Mouse (Mus musculus) limb, embryonic 12.5 days (tissue): ENCODE measurements at regions not wholly inside any gene's neighbourhood (a gene's known extent, or its start where the extent isn't known, plus 50 kb on each side); places are given as distances from the start of the nearest gene placed in this dataset.

Source experiments
- ATAC-seq: fragments of 200-750 bp; cut with Nextera tagmentation; 2 replicates; pipeline ENCODE4 v1.8.0; 2017; ENCODE audit warnings: low read depth, moderate TSS enrichment; ENCODE audit not compliant: insufficient number of reproducible peaks, insufficient read depth, low FRiP score, low TSS enrichment
- H3K27ac ChIP-seq: fragments of 300-500 bp; sonication (generic); 2 replicates; pipeline ENCODE4 v1.5.1; 2016; ENCODE audit warnings: mild to moderate bottlenecking, moderate library complexity
- H3K27me3 ChIP-seq: fragments of 300-500 bp; sonication (generic); 2 replicates; pipeline ENCODE4 v1.6.1; 2016; ENCODE audit warnings: mild to moderate bottlenecking, moderate library complexity
- H3K36me3 ChIP-seq: fragments of 300-500 bp; sonication (generic); 2 replicates; pipeline ENCODE4 v1.6.1; 2016; ENCODE audit warnings: mild to moderate bottlenecking, moderate library complexity
- H3K4me1 ChIP-seq: fragments of 300-500 bp; sonication (generic); replicated peaks from 2 replicates; pipeline ENCODE4 v1.6.1; 2016
- H3K4me2 ChIP-seq: fragments of 300-500 bp; sonication (generic); 2 replicates; pipeline ENCODE4 v1.6.1; 2016; ENCODE audit warnings: mild to moderate bottlenecking, moderate library complexity
- H3K4me3 ChIP-seq: fragments of 300-500 bp; sonication (generic); replicated peaks from 2 replicates; pipeline ENCODE4 v1.5.1; 2016; ENCODE audit warnings: mild to moderate bottlenecking
- H3K9ac ChIP-seq: fragments of 300-500 bp; sonication (generic); replicated peaks from 2 replicates; pipeline ENCODE4 v1.6.1; 2016; ENCODE audit warnings: mild to moderate bottlenecking, moderate library complexity
- H3K9me3 ChIP-seq: fragments of 300-500 bp; sonication (generic); 2 replicates; pipeline ENCODE4 v1.6.1; 2016; ENCODE audit warnings: mild to moderate bottlenecking, moderate library complexity
- WGBS: fragments of 180-500 bp; shearing (Covaris S2); methylation state at CpG from one replicate; pipeline ENCODE4 v1.1.7; 2016; 5-methylcytosine and 5-hydroxymethylcytosine counted together

- Histone ChIP-seq H3K36me3 (no peaks in the 10 kb centered on the region), H3K4me1 (no peaks in the 10 kb centered on the region), H3K27me3 (no peaks in the 10 kb centered on the region), H3K9me3 (no peaks in the 10 kb centered on the region), H3K9ac (no peak overlapping the region), H3K4me2 (no peak overlapping the region), H3K27ac (no peak overlapping the region), H3K4me3 (no peak overlapping the region)
- no peak for ATAC-seq
- 90% methylated on average over 5 of the region's 5 CpGs for WGBS
Observed at GRCm38 (mm10) chr2:180404168-180404567, 51.9 kb upstream of the Slco4a1 start.

GRCm38 (mm10) chr2:180403621-180404020 is 52.4 kb upstream of the Slco4a1 start:
- ATAC-seq, result no peak

DNA sequence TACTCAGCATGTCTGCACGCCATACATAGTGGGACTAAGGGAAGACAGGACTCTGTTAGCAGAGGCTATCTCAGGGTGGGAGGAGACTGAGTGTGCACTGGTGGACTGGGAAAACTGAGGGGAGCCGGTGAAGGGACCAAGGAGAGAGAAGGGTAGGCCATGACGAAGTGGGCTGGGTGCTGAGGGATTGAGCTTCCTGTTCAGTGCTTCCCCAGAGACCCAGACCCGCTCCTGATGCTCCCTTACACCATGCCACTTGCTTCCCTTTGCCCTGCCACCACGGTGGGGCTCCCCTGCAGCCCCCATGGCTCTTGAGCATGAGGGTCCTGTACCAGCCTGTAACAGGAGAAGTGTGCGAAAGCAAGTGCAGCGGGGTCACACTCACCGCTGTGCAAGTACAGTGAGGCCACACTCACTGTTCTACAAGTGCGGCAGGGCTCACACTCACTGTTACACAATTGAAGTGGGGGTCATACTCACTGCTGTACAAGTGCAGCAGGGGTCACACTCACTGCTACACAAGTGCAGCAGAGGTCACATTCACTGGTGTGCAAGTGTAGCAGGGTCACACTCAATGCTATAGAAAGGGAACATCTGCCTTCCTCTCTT is 53.1 kb upstream of the Slco4a1 start:
- no peaks in the 10 kb centered on the region for H3K36me3 ChIP-seq

More at GRCm38 (mm10) chr2:180403621-180404020, 52.4 kb upstream of the Slco4a1 start:
- H3K4me3 ChIP-seq, result no peak overlapping the region
- 72% methylated on average over 8 of the region's 8 CpGs for WGBS
- H3K4me2 ChIP-seq, result no peak overlapping the region
- H3K4me1 ChIP-seq, result no peaks in the 10 kb centered on the region
- no peak overlapping the region for H3K27ac ChIP-seq
- no peaks in the 10 kb centered on the region for H3K27me3 ChIP-seq
- H3K9ac ChIP-seq, result no peak overlapping the region
- H3K36me3 ChIP-seq, result no peaks in the 10 kb centered on the region
- H3K9me3 ChIP-seq, result no peaks in the 10 kb centered on the region

DNA sequence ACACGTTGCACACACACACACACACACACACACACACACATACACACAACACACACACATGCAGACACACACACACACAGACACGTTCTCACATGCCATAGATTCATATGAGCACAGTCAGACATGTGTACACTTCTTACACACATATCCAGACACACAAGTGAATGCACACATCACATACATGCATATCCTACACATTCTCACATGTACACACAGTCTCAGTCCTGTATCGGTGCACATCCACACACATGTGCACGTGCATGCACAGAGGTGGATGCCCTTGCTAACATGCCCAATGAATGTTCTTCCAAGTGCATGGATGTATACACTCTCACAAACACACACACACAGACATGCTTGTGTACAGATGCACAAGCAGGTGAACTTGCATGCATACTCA is 53.6 kb upstream of the Slco4a1 start:
- ATAC-seq, result no peak
- Histone ChIP-seq H3K27ac (no peak overlapping the region), H3K9ac (no peak overlapping the region), H3K4me3 (no peak overlapping the region), H3K27me3 (no peaks in the 10 kb centered on the region), H3K4me2 (no peak overlapping the region), H3K9me3 (no peaks in the 10 kb centered on the region), H3K4me1 (no peaks in the 10 kb centered on the region), H3K36me3 (no peaks in the 10 kb centered on the region)
- WGBS, result 70% methylated on average over 4 of the region's 4 CpGs

More for the DNA sequence above, 53.1 kb upstream of the Slco4a1 start:
- Histone ChIP-seq H3K27me3 (no peaks in the 10 kb centered on the region), H3K9me3 (no peaks in the 10 kb centered on the region), H3K4me1 (no peaks in the 10 kb centered on the region), H3K27ac (no peak overlapping the region), H3K4me2 (no peak overlapping the region), H3K9ac (no peak overlapping the region), H3K4me3 (no peak overlapping the region)
- WGBS, result 82% methylated on average over 9 of the region's 9 CpGs
- ATAC-seq, result no peak

DNA sequence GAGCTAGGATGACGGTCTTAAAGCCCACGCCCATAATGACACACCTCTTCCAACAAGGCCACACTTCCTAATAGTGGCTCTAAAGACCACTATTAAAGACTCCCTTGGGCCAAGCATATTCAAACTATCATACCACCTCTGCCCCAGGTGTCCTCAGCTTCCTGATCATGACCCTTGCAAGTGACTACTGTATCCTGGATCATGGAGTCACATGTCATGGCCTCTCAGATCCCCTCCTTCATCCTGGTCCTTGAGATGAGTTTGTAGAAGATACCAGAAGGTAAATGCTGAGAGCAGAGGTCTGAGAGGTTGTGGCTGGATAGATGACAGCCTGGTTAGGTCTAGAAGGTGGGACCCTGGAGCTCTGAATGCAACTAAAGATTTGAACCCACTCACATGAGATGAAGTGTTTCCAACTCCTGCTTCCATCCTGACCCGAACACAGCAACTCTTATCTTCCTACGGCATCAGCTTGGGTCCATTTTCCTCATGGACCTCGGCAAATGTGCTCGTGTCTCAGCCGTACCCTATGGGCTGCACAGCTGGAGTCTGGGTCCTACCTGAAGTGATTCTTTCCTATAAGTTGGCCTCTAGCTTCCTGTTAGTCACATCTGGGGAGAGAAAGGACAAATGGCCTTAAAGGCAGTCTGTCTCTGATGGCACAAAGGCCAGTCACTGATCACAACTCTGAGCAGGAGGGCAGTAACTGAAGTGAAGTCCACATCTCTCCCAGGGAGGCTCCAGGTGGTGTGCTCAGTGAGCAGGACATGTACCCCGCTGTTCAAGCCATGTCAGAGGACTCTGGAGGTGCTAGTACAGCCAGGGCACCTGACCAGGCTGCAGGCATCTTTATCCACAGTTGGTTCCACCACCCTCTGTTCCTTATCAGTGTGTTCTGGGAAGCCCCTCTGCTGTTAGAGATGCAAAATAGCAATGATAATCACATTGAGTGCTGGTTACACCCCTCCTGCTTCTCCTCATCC is 54.3 kb upstream of the Slco4a1 start:
- ATAC-seq, result no peak
- Histone ChIP-seq H3K27ac (no peak overlapping the region), H3K27me3 (no peaks in the 10 kb centered on the region), H3K4me1 (no peaks in the 10 kb centered on the region), H3K9me3 (no peaks in the 10 kb centered on the region), H3K9ac (no peak overlapping the region), H3K36me3 (no peaks in the 10 kb centered on the region), H3K4me3 (no peak overlapping the region), H3K4me2 (no peak overlapping the region)
- 77% methylated on average over 8 of the region's 8 CpGs for WGBS

GRCm38 (mm10) chr2:180400514-180401019 is 55.5 kb upstream of the Slco4a1 start:
- H3K4me3 ChIP-seq, result no peak overlapping the region
- no peak for ATAC-seq
- WGBS, result 86% methylated on average over 5 of the region's 5 CpGs

DNA sequence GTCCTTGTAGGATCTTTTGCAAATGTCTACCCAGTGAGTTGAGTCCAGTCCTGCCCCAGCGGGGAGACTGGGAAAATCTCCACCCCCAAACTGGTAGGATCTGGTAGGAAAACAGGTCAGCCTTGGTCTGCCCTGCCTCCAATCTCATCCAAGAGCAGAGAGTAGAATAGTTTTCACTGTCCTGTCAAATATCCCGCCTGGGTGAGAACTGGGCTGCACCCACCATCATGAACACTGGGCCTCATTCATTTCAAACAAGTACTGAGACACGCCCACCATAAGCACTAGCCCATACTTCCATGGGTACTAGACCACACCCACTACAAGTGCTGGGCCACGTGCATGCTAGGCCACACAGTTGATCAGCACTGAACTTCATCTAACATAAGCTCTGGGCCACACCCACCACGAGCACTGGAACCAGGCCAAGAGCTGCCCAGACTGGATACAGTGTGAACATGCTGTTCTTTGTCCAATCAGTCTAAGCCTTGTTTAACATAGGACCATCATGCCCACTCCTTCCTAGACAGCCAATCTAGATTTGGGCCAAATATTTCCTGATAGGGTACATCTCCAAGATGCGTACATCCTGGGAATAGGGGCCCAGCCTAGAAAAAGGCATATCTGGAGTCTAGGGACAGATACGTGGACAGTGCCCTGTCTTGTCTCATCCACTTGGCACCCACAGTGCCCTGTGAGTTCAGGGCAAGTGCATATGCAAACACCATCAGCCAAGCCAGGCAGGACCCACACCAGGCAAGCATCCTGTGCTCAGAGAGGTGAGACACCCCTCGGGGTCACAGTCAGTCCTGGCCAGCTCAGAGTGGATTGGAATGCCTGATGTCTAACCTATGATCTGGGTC is 56.2 kb upstream of the Slco4a1 start:
- Histone ChIP-seq H3K27ac (no peak overlapping the region), H3K4me2 (no peak overlapping the region), H3K4me1 (no peaks in the 10 kb centered on the region), H3K4me3 (no peak overlapping the region), H3K9me3 (no peaks in the 10 kb centered on the region), H3K27me3 (no peaks in the 10 kb centered on the region), H3K9ac (no peak overlapping the region), H3K36me3 (no peaks in the 10 kb centered on the region)
- ATAC-seq, result no peak; the same call in 1 of the 2 replicates
- WGBS, result 70% methylated on average over 8 of the region's 8 CpGs

More at GRCm38 (mm10) chr2:180400514-180401019, 55.5 kb upstream of the Slco4a1 start:
- Histone ChIP-seq H3K36me3 (no peaks in the 10 kb centered on the region), H3K9ac (no peak overlapping the region), H3K27me3 (no peaks in the 10 kb centered on the region), H3K9me3 (no peaks in the 10 kb centered on the region), H3K4me1 (no peaks in the 10 kb centered on the region), H3K27ac (no peak overlapping the region), H3K4me2 (no peak overlapping the region)

DNA sequence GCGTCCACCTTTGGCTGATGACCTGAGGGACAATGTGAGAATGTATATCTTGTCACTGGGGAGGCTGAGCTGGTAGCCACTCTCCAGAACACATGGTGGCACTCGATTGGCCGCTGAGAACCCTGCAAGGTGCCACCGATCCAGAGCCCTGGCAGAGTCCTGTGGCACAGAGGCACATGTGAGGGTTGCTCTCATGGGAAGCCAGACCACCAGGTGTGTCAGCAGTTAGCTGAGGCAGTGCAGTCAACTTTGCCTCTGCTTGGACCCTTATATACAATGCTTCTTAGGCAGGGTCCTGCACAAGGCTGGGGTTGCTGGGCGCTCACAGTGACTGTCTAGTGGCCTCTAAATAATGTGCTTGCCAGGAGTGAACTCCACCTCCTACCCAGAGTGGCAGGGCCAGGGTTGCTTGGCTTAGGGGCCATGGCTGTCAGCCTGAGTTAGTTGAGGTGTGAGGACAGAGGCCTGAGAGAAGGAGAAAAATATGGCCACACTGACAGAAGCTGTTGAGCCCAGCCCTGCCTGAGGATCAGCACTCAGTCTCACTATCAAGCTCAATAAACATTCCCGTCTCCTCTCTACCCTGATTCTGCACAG is 57.1 kb upstream of the Slco4a1 start:
- Histone ChIP-seq H3K27ac (no peak overlapping the region), H3K4me1 (no peaks in the 10 kb centered on the region), H3K9me3 (no peaks in the 10 kb centered on the region), H3K36me3 (no peaks in the 10 kb centered on the region), H3K27me3 (no peaks in the 10 kb centered on the region), H3K4me2 (no peak overlapping the region), H3K9ac (no peak overlapping the region), H3K4me3 (no peak overlapping the region)
- WGBS, result 82% methylated on average over 6 of the region's 6 CpGs
- ATAC-seq, result no peak

DNA sequence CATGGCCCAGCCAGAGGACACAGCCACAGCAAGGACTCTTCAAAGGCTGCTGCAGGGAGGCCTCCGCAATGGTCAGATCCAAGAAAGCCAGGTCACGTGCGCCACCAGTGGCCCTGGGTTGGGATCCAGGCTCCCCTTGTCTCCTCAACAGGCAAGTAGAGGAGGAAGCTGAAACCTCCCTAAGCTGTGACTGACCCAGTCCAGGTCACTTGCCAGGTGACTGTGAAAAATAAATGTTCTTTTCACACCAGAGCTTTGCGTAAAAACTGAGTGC is 57.6 kb upstream of the Slco4a1 start:
- Histone ChIP-seq H3K4me3 (no peak overlapping the region), H3K4me2 (no peak overlapping the region), H3K36me3 (no peaks in the 10 kb centered on the region), H3K9ac (no peak overlapping the region), H3K27ac (no peak overlapping the region), H3K27me3 (0 out of 2 replicates have a peak, but pooled peaks cover 3% of the 10 kb centered on the region), H3K4me1 (no peaks in the 10 kb centered on the region), H3K9me3 (no peaks in the 10 kb centered on the region)
- WGBS, result 90% methylated on average over 4 of the region's 4 CpGs
- no peak for ATAC-seq

GRCm38 (mm10) chr2:180397723-180398480 is 58.1 kb upstream of the Slco4a1 start:
- Histone ChIP-seq H3K36me3 (no peaks in the 10 kb centered on the region), H3K9ac (no peak overlapping the region), H3K9me3 (no peaks in the 10 kb centered on the region), H3K4me2 (no peak overlapping the region), H3K4me1 (no peaks in the 10 kb centered on the region), H3K27ac (no peak overlapping the region), H3K4me3 (no peak overlapping the region), H3K27me3 (peaks cover 8% of the 10 kb centered on the region)
- ATAC-seq, result no peak
- 86% methylated on average over 11 of the region's 11 CpGs for WGBS
